Mouse (Mus musculus) gonadal fat pad, adult 2 months (tissue): ENCODE data around the gene Syngr4. TPM values are rescaled to one million over a fixed set of nuclear protein-coding genes. Genes with fewer than 3 reads are reported as not detected.
"Not testable (repeated sequence)": the region's sequence is repeated elsewhere in the genome, so short reads cannot be mapped to it uniquely, and the experiment has no call there.

Source experiments
- DNase-seq: peaks from one replicate; pipeline ENCODE4 v3.0.0-alpha.2; 2012; ENCODE audit warnings: low read depth
- polyA plus RNA-seq: library from polyadenylated mRNA; depleted of rRNA; stranded (reverse); fragments of >200 nt; gene quantifications from 2 replicates; pipeline ENCODE4 v1.2.3, GENCODE M21; 2012

The Syngr4 gene
- polyA plus RNA-seq, 1 experiment, result 1.7 TPM

DNA sequence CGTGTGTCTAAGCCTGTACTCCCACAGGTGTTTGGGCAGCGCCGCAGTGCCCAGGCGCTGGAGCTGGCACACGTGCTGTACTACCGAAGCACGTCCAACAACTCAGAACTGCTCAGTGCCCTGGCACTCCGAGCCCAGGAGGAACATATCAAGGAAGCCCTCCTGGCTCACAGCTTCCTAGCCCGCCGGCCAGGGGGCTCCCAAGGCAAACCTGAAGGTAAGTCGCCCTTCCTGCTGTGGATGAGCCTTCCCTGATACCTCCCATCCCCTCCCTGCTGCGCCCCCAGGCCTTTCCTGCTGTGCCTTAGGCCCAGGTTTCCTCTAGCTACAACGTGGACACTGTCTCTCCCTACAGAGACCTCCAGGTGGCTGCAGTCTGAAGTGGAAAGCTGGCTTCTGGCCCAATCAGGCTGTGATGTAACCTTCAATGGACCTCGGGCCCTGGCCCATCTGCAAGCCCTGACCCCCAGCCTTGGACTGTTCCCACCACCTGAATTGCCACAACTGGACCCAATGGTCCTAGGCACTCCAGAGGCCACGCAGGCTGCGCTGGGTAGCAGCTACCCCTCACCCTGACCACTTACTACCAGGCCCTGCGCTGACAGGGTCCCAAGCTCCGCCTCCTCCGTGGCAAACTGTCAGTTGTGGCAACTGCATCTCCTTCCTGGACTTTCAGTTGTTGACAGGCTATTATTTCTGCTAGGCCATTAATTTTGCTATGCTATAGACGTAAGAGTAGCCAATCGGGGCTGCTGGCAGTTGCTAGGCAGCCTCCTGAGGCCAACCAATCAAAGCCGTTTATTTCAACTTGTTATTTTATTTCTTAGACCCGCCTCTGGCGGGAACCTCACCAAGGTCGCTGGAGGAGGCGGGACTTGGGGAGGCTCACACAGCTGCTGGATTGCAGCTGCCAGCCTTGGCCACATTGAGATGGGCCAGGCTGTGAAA lies 19.8 kb upstream of the Syngr4 start:
- no peak for DNase-seq

DNA sequence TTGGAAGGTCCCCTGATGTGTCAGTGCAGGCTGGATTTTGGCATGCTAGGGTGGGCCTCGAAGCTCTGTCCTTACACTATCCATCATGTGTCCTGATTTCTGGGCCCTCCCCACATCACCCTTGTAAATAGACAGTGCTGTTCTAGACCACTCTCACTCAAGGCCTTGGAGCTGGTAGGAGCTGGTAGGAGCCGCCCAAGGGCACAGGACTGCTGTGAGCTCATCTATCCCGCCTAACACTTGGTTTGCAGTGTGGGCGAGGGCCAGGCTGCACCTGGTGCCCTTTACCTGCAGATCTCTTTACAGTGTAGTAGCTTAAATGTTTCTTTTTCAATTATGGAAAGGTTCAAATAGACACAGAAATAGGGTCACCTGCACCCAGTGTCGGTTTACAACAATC lies 18.5 kb upstream of the Syngr4 start:
- DNase-seq, result no peak

DNA sequence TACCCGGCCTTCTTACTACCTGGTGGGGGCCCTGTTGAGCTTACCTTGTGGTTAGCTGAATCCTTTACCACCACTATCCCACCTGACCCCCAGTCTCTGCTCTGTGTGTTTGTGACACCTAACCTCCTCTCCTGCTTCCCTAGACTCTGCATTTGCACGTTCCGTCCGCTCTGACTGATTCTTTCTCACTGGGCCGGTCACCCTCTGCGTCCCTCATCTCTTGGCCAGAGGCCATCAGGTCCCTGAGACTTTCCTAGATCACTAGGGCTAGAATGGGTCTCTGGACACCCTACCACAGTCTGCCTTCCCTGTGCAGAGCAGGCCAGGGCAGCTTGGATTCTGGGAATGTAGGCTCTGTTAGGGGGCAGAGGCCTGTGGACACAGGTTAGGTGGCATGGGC lies 17.6 kb upstream of the Syngr4 start:
- DNase-seq, result no peak

- DNase-seq, result no peak
Measured at GRCm38 (mm10) chr7:45909145-45909544, 12.6 kb upstream of the Syngr4 start.

DNA sequence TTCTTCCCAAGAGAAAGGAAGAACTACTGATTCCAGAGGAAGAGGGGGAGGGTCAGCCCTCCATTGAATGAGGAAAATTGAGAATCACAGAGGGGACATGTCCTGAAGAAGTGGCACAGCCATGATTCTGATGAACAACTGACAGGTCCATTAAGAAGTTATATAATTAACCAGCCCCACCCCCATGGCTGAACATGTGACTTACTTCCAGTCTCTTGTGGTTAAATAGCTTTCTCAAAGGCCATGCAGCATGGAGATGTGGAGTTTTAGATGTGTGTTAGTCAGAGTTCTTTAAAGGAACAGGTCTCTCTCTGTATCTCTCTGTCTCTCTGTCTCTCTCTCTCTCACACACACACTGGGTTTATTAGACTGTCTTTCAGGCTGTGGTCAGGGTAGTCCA lies 11.9 kb upstream of the Syngr4 start:
- DNase-seq, result no peak

DNA sequence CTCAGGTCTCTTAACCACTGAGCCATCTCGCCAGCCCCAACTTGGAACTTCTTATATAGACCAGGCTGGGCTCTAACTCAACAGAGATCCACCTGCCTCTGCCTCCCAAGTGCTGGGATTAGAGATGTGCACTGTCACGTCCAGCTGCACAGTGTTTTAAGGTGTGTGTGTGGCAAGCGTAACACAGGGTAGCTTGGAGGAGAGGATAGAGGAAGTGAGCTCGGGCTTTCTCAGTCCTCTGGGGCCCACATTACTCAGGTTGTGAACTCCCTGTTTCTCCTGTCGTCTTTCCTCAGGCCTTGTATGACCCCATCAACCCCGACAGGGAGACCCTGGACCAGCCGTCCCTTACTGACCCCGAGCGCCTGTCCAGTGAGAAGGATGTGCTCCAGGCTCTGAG lies 10.1 kb upstream of the Syngr4 start:
- no peak for DNase-seq

- no peak for DNase-seq
Measured at GRCm38 (mm10) chr7:45902481-45903002, 6.0 kb upstream of the Syngr4 start.

- no peak for DNase-seq
Measured at GRCm38 (mm10) chr7:45901562-45901961, 5.0 kb upstream of the Syngr4 start.

DNA sequence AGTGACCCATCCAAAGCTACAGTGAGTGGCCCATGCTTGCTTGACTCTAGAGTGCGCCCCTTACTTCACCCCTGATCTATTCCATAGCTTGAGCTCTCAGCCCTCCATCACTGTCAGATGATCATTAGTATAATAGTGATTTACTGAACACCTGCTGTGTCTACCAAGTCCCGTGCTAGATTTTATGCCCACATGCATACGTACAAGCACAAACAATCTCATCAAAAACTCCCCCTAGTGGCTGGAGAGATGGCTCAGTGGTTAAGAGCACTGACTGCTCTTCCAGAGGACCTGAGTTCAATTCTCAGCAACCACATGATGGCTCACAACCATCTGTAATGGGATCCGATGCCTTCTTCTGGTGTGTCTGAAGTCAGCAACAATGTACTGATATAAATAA lies 1.6 kb upstream of the Syngr4 start:
- not testable (repeated sequence) for DNase-seq

DNA sequence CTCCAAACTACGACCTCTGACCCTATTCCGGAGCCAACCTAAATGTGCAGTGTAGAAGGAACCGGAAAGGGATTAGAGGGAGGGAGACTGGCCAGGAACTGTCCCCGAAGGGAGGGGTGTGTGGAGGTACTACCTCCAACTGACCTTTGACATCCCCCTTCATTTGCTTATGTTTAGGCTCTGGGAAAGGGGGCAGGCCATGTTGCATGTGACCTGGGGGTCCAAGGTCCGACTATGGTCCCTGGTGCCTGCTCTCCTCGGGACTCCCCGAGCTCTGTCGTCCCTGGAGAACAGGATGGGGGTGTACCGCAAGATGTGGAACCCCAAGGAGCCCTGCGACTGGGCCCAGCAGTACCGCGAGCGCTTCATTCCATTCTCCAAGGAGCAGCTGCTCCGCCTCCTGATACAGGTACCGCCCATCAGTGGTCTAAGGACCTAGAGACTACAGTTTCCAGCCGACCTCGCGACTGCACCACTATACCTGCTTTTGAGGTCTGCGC lies 794 bp upstream of the Syngr4 start:
- DNase-seq, result no peak

- DNase-seq, result no peak
Measured at GRCm38 (mm10) chr7:45895931-45896516, 490 bp downstream of the Syngr4 start.

DNA sequence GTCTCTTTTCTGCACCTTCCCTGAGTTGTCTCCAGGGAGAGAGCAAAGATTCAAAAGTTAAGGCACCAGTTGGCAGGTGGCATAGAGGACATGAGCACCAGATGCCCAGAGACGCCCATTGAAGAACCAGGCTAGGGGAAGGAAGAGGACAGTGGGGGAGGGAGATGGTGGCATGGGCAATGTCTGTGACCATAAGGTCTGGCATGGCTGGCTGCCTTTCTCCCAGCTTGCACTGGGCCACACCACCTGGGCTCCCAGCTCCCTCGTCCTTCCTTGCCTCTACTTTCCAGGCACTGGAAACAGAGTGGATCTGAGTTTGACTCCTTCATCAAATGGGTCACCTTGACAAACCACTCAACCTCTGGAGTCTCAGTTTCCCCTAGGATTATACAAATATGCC lies 3.9 kb downstream of the Syngr4 start:
- DNase-seq, result no peak

GRCm38 (mm10) chr7:45887246-45887645 lies 9.3 kb downstream of the Syngr4 start:
- no peak for DNase-seq

- DNase-seq, result no peak
Measured at GRCm38 (mm10) chr7:45881011-45881410, 15.5 kb downstream of the Syngr4 start.

DNA sequence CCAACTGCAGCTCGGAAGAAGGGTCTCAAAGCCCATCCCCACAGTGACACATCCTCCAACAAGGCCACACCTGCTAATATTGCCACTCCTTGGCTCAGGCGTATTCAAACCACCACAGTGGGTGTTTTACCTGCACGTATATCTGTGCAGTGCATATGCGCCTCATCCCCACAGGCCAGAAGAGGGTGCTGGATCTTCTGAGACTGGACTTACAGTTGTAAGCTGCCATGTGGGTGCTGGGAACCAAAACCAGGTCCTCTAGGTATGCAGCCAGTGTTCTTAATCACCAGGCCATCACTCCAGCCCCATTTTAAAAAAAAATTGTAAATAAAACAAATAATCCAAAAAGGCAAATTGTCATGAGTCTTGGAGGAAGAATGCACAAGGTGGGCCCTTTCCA lies 16.0 kb downstream of the Syngr4 start:
- DNase-seq, result no peak

DNA sequence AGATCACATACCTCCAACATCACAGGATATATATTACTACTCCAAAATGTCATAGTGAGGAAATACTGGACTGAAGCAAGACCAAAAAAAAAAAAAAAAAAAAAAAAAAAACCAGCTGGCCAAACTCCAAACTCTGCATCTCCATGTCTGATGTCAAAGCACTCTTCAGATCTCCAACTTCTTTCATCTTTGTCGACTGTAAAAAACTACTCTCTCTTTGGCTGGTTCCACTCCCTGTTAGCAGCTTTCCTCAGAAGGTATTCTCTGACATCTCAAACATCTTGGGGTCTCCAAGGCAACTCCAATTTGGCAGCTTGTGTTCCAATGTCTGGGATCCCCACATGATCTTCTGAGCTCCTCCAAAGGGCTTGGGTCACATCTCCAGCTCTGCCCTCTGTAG lies 18.2 kb downstream of the Syngr4 start, which contains the start of gene Grin2d:
Gene Grin2d, minus strand, starts transcription at position 101 of the 400 bp plus-strand sequence.
- DNase-seq, result not testable (repeated sequence)

- DNase-seq, result no peak
Measured at GRCm38 (mm10) chr7:45876895-45877294, 19.6 kb downstream of the Syngr4 start.

GRCm38 (mm10) chr7:45873061-45873947 lies 23.2 kb downstream of the Syngr4 start:
- DNase-seq, result no peak

DNA sequence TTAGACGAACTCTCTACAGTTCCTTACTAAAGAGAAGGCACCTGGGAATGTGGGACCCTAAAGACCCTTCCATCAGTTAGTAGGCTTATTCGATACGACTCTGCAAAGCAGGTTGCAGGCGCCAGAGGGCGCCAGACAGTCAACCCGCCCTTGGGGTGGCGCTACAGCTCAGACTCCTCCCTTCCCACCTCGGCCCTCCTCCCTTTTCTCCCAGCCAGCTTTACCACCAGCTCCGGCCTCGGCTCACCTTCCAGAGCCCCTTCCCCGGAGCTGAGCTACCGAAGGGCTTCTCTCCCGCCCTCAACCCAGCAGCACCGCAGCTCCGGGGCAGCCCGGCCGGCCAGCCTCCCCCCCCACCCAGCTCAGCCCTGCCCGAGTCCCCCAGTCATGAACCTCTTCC lies 23.9 kb downstream of the Syngr4 start, which contains the start of gene Kdelr1:
Gene Kdelr1, plus strand, starts transcription at position 149 of the 400 bp plus-strand sequence.
- no peak for DNase-seq

- DNase-seq, result no peak
Measured at GRCm38 (mm10) chr7:45870282-45871058, 26.0 kb downstream of the Syngr4 start.

DNA sequence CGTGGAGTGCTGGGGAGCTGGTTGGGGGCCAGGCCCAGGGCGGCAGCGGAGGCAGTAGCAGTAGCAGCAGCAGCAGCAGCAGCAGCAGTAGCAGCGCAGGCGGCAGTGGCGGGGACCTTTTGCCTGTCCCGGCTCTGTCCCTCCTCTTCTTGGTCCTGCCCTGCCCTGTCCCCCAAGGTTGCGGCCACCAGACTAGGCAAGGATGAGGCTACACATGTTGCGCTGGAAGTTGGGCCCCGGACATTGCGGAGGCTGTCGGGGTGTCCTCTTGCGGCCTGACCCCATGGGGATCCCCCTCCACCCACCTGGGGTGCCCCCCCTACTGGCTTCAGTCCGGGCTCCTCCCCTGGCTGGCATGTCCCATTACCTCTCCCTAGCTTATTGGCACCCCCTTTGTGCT lies 26.7 kb downstream of the Syngr4 start:
- no peak for DNase-seq
